Mouse (Mus musculus) T-cell, adult 2 months (primary cell): ENCODE measurements around the gene Uck2.
A peak's percentile ranks its signal among the peaks of the same experiment; 100 is the strongest.

Experiments used
- DNase-seq: peaks from one replicate; pipeline ENCODE4 v3.0.0; 2022; ENCODE audit warnings: low spot score

Gene Uck2

GRCm38 (mm10) chr1:167283441-167284257, 1.5 kb downstream of the Uck2 start:
- peak; percentile 40 for DNase-seq

GRCm38 (mm10) chr1:167282768-167283167, 2.4 kb downstream of the Uck2 start:
- no peak for DNase-seq

DNA sequence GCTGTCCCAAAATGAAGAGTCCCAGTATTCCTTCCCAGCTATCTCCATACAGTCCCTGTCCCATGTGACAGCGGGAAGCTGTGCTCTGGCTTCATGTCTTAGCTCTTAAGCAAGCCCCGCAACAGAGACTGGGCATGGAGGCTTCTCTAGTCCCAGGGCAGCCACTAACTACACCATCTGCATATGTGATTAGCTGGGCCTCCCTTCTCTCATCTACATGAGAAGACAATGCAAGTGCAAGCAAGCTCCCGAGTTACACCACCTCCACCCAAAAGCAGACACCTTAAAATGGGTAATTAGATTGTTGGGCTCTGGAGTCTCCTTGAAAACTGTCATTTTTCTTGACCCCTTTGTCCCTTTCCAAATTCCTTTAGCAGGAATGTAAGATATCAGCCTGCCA, 3.0 kb downstream of the Uck2 start:
- no peak for DNase-seq

DNA sequence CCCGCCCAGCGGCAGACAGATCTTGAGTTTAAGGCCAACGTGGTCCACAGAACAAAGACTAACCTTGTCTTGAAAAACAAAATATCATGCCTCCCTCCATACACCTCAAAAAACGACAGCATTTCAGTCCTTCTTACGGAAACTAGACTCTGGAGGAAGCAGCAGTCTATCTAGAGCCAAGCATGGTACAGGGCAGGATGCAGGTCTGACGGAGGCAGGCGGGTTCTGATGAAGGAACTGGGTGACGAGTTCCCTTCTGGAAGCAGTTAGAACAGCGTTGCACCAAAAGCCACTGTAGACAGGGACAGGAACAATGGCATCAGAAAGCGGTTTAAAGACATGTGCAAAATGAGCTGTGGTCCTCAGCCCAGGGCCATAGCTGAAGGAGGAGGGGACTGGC, 5.1 kb downstream of the Uck2 start:
- peak; percentile 57 for DNase-seq

DNA sequence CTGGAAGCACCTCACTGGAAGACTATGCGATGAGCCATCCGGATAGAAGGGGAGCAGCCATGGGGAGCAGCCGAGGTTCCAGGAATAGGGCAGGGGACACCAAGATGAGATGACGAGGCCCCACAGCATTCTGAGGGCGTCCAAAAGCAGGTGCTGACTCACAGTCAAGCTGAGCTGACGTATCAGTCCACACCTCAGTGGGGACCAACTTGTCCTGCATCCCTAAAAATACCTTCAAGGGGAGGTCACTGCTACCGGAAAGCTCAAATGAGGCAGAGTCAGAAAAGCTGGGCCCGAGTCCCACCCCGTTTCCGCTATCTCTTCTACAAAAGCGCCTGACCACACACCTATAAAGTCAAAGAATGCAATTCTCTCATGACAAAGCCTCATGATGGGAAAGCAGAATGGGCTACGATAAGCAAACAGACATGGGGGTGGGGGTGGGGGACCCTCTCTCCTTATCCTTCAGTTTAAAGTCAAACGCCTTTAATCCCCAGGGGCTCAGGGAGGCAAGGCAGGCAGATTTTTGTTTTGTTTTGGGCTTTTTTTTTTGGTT, 5.9 kb downstream of the Uck2 start:
- DNase-seq = no peak

DNA sequence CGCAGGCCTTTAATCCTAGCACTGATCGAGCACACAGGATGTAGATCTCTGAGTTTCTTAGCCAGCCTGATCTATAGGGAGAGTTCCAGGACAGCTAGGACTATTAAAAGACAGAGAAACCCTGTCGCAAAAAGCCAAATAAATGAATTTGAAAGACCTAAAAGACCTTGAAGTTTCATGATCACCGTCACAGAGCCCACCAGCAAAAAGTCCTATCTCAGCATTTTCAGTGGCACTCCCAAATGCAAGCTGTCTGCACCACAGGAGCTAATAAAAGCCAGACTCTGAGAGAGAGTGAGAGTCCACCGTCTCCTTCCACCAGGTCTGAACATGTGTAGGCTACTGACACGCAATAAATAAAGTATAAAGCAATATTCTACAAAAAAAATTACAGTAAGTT, 6.7 kb downstream of the Uck2 start:
- DNase-seq = no peak

- DNase-seq = no peak
Measured at GRCm38 (mm10) chr1:167274646-167275390, 10.3 kb downstream of the Uck2 start.

DNA sequence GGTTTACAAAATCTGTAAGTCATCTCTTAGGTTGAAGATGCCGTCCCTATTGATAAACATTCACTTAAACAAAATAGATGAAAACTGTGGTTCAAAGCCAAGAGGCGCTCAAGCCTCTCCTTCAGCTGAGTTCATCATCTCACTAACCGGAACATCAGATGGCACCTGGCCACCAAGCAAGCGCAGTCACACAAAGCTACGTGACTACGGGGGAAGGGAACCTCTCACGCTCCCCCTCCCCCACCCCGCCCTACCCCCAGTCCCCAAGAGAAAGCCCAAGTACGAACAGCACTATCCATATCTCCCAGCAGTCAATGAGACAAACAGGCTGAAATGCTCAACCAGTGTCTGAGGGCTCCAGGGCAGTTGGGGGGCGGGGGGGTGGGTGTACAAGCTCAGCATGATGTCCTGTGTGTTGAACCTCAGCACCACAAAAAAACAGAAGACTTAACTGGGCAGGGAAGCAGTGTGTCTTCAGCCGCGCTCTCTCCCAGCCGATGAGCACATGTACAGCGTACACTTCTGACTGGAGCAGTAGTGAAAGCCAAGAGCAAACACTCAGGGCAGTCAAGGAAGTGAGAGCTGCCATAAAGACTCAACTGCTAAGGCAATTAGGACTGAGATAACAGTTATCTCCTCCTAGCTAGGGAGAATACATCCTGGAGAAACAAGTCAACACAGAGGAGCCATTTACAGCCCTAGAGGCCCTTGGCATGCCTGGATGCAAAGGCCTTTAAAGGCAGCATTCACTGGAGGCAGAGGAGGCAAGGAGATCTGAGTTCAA, 11.5 kb downstream of the Uck2 start:
- DNase-seq = no peak

GRCm38 (mm10) chr1:167271841-167272240, 13.3 kb downstream of the Uck2 start:
- no peak for DNase-seq

GRCm38 (mm10) chr1:167271304-167271703, 13.8 kb downstream of the Uck2 start:
- no peak for DNase-seq

- no peak for DNase-seq
Measured at GRCm38 (mm10) chr1:167270342-167271111, 14.6 kb downstream of the Uck2 start.

GRCm38 (mm10) chr1:167269856-167270270, 15.3 kb downstream of the Uck2 start:
- no peak for DNase-seq

GRCm38 (mm10) chr1:167269350-167269811, 15.7 kb downstream of the Uck2 start:
- DNase-seq = no peak

- no peak for DNase-seq
Measured at GRCm38 (mm10) chr1:167268360-167269063, 16.6 kb downstream of the Uck2 start.

- no peak for DNase-seq
Measured at GRCm38 (mm10) chr1:167266720-167267119, 18.4 kb downstream of the Uck2 start.

GRCm38 (mm10) chr1:167265366-167265765, 19.8 kb downstream of the Uck2 start:
- no peak for DNase-seq

GRCm38 (mm10) chr1:167262489-167263041, 22.6 kb downstream of the Uck2 start:
- DNase-seq = no peak

- no peak for DNase-seq
Measured at GRCm38 (mm10) chr1:167261750-167262149, 23.4 kb downstream of the Uck2 start.

DNA sequence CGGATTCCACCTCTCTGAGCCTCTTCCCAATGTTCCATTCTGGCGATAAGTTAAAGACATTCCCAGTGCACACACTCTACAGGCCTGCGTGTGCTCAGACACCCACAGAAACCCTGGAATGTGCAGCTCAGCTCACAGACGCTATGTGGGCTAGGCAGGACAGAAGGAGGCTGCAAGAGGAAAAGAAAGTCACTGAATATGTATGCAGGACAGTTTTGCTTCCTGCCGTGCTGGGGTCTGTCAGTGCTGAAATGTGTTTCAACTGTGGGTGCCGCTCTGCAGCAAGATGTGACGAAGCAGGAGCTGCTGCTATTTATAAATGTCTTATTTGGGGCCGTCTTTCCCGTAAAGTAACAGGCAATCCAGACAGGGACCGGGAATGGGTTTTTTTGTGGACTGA, 25.4 kb downstream of the Uck2 start:
- DNase-seq = no peak

GRCm38 (mm10) chr1:167256724-167257302, 28.3 kb downstream of the Uck2 start:
- no peak for DNase-seq
